Mouse (Mus musculus) E14TG2a.4 (cell line): Measurements from ENCODE around the gene Gm5244.

ENCODE experiments used
- CTCF ChIP-seq: conservative IDR thresholded peaks from 2 replicates; pipeline ENCODE4 v1.5.1; 2014; ENCODE audit warnings: low read length
- NANOG ChIP-seq: IDR thresholded peaks from 2 replicates; pipeline ENCODE4 v1.6.1; 2014; ENCODE audit warnings: borderline replicate concordance, low read length, mixed read lengths
- POU5F1 ChIP-seq: IDR thresholded peaks from 2 replicates; pipeline ENCODE4 v1.6.1; 2014; ENCODE audit warnings: low read length, borderline replicate concordance

GRCm38 (mm10) chr19:12813883-12814282, 32.6 kb upstream of the Gm5244 start:
- TF ChIP-seq CTCF = no peak
- no peak for TF ChIP-seq NANOG
- no peak for TF ChIP-seq POU5F1
